Mouse (Mus musculus): ENCODE results near the gene 6330403K07Rik. TPM values are rescaled to one million over a fixed set of nuclear protein-coding genes. Genes with fewer than 3 reads are reported as not detected.

Gene 6330403K07Rik
- total RNA-seq, 2 experiments from 2014 or later, result 0.16 TPM; not detected in 1

GRCm38 (mm10) chr11:70982557-70983228, 50.6 kb downstream of the 6330403K07Rik start, which contains the start of gene C1qbp:
Gene C1qbp, minus strand, starts transcription at chr11:70983026.
- DNase-seq (ENCODE audit: low spot score), result peak; percentile 94

- no peak for DNase-seq (ENCODE audit: low spot score)
Measured at GRCm38 (mm10) chr11:70982030-70982429, 51.3 kb downstream of the 6330403K07Rik start.

Other genes starting within 250 kb of the 6330403K07Rik start
- not detected for gene Scimp, start 220.9 kb downstream of the 6330403K07Rik start, total RNA-seq (2021)
- gene Rabep1, start 188.7 kb downstream of the 6330403K07Rik start, total RNA-seq (2021), result 10 to 100 TPM; 36.6 to 39.7 TPM
- 10 to 100 TPM; 31.7 to 33.8 TPM for gene Nup88, start 63.5 kb downstream of the 6330403K07Rik start, total RNA-seq (2021)
- 10 to 100 TPM; 13.6 TPM for gene Rpain, start 63.3 kb downstream of the 6330403K07Rik start, total RNA-seq (2021)
- 100 to 1,000 TPM; 120 TPM for gene C1qbp, start 50.5 kb downstream of the 6330403K07Rik start, total RNA-seq (2021)
- gene Dhx33, start 29.1 kb downstream of the 6330403K07Rik start, total RNA-seq (2021), result 1 to 10 TPM; 6.1 to 7.6 TPM
- gene Mis12, start 13.9 kb downstream of the 6330403K07Rik start, total RNA-seq (2021), result 1 to 10 TPM; 5.0 to 6.7 TPM
- 10 to 100 TPM; 14.2 TPM for gene Derl2, start 13.7 kb downstream of the 6330403K07Rik start, total RNA-seq (2021)
- gene Nlrp1a, start 111.2 kb upstream of the 6330403K07Rik start, total RNA-seq (2021), result under 1 TPM; 0.12 to 0.23 TPM
- gene Nlrp1b, start 197.2 kb upstream of the 6330403K07Rik start, total RNA-seq (2021), result under 1 TPM; 0.07 to 0.09 TPM

Measured in gastrocnemius, adult 18-20 months (tissue).